Mouse (Mus musculus): ENCODE measurements at regions not wholly inside any gene's neighbourhood (a gene's known extent, or its start where the extent isn't known, plus 50 kb on each side); places are given as distances from the start of the nearest gene placed in this dataset.

DNA sequence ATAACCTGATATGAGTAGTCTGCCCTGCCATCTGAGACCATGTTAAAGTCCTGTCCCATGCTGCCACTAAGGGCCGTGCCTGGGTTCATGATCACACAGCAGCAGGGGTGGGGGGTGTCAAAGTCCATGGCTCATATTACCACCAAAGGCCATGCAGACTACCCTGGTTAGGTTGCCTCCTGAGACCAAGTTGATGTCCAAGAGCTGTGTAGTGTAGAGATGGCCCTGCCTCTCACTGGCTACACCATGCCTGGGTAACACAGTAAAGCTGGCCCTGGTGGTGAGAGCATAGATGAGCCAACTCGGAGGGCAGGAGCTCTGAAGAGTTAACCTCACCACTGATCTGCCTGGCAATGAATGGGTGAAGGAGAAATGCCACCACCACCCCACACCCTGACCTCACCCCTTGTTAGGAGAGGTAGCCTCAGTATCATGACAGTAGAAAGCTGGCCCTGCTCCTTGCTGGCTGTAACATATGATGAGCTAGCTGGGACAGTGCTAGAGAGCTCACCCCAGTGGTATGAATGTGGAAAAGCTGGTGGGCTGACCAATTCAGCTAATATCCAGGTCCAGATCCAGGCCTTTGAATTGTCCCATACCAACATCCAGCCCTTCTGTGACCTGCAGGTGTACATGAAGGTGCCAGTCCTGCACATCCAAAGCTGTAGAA, 258.8 kb downstream of the Lrrn1 start:
- DNase-seq (ENCODE audit: inconsistent age in 2 of 2, low spot score in 1 of 2): no peak

GRCm38 (mm10) chr6:107797845-107798244, 267.0 kb upstream of the Setmar start:
- no peak for DNase-seq (ENCODE audit: inconsistent age in 2 of 2, low spot score in 1 of 2)

DNA sequence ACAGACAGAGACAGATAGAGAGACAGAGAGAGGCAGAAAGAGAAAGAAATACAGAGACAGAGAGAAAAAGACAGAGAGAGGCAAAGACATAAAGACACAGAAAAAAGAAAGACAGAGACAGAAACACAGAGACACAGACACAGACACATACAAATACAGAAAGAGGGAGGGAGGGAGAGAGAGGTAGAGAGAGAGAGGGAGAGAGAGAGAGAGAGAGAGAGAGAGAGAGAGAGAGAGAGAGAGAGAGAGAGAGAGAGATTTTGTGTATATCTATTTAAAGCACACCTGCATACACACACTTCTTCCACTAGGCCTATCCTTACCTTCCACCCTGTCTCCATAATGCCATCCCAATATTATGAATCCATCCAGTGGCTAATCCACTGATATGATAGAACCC, 261.8 kb upstream of the Setmar start:
- no peak for DNase-seq (ENCODE audit: inconsistent age in 2 of 2, low spot score in 1 of 2)

All from adrenal gland, adult (tissue).